Mouse (Mus musculus): ENCODE data around the gene Prkag3. TPM values are rescaled to one million over a fixed set of nuclear protein-coding genes. Genes with fewer than 3 reads are reported as not detected.

Prkag3 gene
- polyA plus RNA-seq, 1 experiment from 2014 or later = 2.3 TPM

DNA sequence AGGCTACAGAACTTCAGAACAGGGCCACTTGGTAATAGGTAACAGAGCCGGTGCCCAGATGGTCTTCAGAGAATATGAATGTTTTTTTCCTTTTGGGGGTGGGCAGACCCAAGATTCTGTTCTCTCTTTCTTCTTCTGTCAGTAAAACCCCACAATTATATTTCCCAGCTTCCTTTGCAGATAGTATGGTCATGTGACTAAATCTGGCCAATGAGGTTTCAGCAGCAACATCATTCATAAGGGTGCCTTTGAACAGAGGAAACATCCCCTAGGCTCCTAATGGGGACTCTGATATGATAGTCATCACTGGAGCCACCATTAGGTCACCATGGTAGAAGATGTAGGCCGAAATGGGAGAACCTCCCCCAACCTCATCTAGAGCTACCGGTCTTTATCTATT is 3.8 kb upstream of the Prkag3 start:
- H3K4me1 ChIP-seq = peaks cover 16% of the 10 kb centered on the region
- DNase-seq (ENCODE audit: low spot score) = no peak
- H3K36me3 ChIP-seq = no peaks in the 10 kb centered on the region
- H3K27me3 ChIP-seq (ENCODE audit: insufficient read depth, poor library complexity, severe bottlenecking) = peaks cover 17% of the 10 kb centered on the region; the same call in 1 of the 2 replicates
- H3K9me3 ChIP-seq = no peaks in the 10 kb centered on the region
- H3K4me3 ChIP-seq = no peak overlapping the region
- H3K27ac ChIP-seq = no peak overlapping the region
- 90% methylated on average over 3 of the region's 3 CpGs for WGBS

- Histone ChIP-seq H3K27me3 (ENCODE audit: insufficient read depth, poor library complexity, severe bottlenecking) (peaks cover 23% of the 10 kb centered on the region), H3K9me3 (no peaks in the 10 kb centered on the region), H3K4me1 (peaks cover 22% of the 10 kb centered on the region), H3K36me3 (no peaks in the 10 kb centered on the region), H3K27ac (no peak overlapping the region), H3K4me3 (no peak overlapping the region)
- 79% methylated on average over 8 of the region's 8 CpGs for WGBS
- DNase-seq (ENCODE audit: low spot score) = no peak
Measured at GRCm38 (mm10) chr1:74752150-74752549, 3.1 kb upstream of the Prkag3 start.

GRCm38 (mm10) chr1:74750683-74751082 is 1.7 kb upstream of the Prkag3 start:
- H3K9me3 ChIP-seq = no peaks in the 10 kb centered on the region
- H3K27ac ChIP-seq = no peak overlapping the region
- peaks cover 35% of the 10 kb centered on the region for H3K27me3 ChIP-seq (ENCODE audit: insufficient read depth, poor library complexity, severe bottlenecking)
- 79% methylated on average over 4 of the region's 4 CpGs for WGBS
- no peak for DNase-seq (ENCODE audit: low spot score)
- no peak overlapping the region for H3K4me3 ChIP-seq
- no peaks in the 10 kb centered on the region for H3K36me3 ChIP-seq
- peaks cover 23% of the 10 kb centered on the region for H3K4me1 ChIP-seq

DNA sequence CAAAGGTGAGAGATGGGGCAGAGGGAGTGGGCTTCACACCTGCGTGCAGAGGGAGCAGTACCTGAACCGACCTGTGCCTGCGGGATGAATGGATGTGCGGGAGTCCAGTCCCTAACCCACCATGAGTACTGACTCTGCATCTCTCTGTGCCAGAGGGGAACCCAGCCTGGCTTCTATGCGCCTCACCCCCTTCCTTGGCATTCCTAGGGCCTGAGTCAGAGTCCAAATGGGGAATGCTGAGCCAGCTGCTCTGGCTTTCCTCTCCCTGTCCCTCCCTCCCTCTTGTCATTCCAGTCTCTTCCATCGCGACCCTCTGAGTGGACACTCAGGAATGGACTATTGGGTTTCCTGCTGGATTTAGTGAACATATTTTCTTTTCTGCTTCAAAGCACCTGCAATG is 280 bp upstream of the Prkag3 start:
- Histone ChIP-seq H3K27ac (peak overlapping the region; percentile 87), H3K9me3 (no peaks in the 10 kb centered on the region), H3K4me3 (peak overlapping the region; percentile 54), H3K4me1 (peaks cover 23% of the 10 kb centered on the region), H3K27me3 (ENCODE audit: insufficient read depth, poor library complexity, severe bottlenecking) (peaks cover 47% of the 10 kb centered on the region), H3K36me3 (no peaks in the 10 kb centered on the region)
- WGBS = 43% methylated on average over 7 of the region's 7 CpGs
- DNase-seq (ENCODE audit: low spot score) = peak; percentile 92

- peaks cover 48% of the 10 kb centered on the region for H3K27me3 ChIP-seq (ENCODE audit: insufficient read depth, poor library complexity, severe bottlenecking)
- no peak overlapping the region for H3K4me3 ChIP-seq
- no peak overlapping the region for H3K27ac ChIP-seq
- no peaks in the 10 kb centered on the region for H3K9me3 ChIP-seq
- peaks cover 23% of the 10 kb centered on the region for H3K4me1 ChIP-seq
- 76% methylated on average over 5 of the region's 5 CpGs for WGBS
- DNase-seq (ENCODE audit: low spot score) = no peak
- H3K36me3 ChIP-seq = no peaks in the 10 kb centered on the region
Measured at GRCm38 (mm10) chr1:74747335-74747734, 1.7 kb downstream of the Prkag3 start.

- Histone ChIP-seq H3K27me3 (ENCODE audit: insufficient read depth, poor library complexity, severe bottlenecking) (peaks cover 18% of the 10 kb centered on the region), H3K36me3 (peaks cover 4% of the 10 kb centered on the region; the same call in 1 of the 2 replicates), H3K4me3 (no peak overlapping the region), H3K4me1 (peaks cover 2% of the 10 kb centered on the region; the same call in 1 of the 2 replicates), H3K9me3 (no peaks in the 10 kb centered on the region), H3K27ac (no peak overlapping the region)
- DNase-seq (ENCODE audit: low spot score) = no peak
- WGBS = 82% methylated on average over 7 of the region's 7 CpGs
Measured at GRCm38 (mm10) chr1:74740846-74741245, 8.2 kb downstream of the Prkag3 start.

DNA sequence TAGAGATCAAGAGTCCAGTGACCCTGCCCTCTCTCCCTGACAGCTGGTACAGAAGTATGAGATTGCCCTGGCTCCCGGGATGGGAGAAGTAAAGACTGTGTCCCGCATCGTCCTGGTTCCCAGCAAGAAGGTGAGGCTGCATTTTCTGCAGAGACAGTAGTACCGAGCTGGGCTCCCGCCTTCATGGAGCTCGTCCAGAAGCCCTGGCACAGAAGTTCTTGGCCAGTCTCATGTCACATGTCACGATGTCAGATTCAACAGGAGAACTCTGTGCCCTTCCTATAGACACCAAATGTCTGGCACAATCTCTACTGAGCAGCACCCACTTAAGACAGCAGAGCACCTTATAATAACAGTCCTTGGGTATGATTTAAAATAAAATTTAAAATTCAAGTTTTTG is 11.5 kb downstream of the Prkag3 start:
- H3K4me1 ChIP-seq = peaks cover 4% of the 10 kb centered on the region; the same call in 1 of the 2 replicates
- no peak overlapping the region for H3K4me3 ChIP-seq
- H3K36me3 ChIP-seq = peaks cover 4% of the 10 kb centered on the region; the same call in 1 of the 2 replicates
- peaks cover 4% of the 10 kb centered on the region; the same call in 1 of the 2 replicates for H3K27me3 ChIP-seq (ENCODE audit: insufficient read depth, poor library complexity, severe bottlenecking)
- no peaks in the 10 kb centered on the region for H3K9me3 ChIP-seq
- 88% methylated on average over 7 of the region's 7 CpGs for WGBS
- no peak for DNase-seq (ENCODE audit: low spot score)
- no peak overlapping the region for H3K27ac ChIP-seq

- Histone ChIP-seq H3K27me3 (ENCODE audit: insufficient read depth, poor library complexity, severe bottlenecking) (peaks cover 4% of the 10 kb centered on the region; the same call in 1 of the 2 replicates), H3K9me3 (no peaks in the 10 kb centered on the region), H3K36me3 (peaks cover 4% of the 10 kb centered on the region; the same call in 1 of the 2 replicates), H3K4me1 (peaks cover 4% of the 10 kb centered on the region; the same call in 1 of the 2 replicates), H3K27ac (no peak overlapping the region), H3K4me3 (no peak overlapping the region)
- WGBS = 82% methylated on average over 12 of the region's 12 CpGs
- DNase-seq (ENCODE audit: low spot score) = no peak
Measured at GRCm38 (mm10) chr1:74736977-74737376, 12.0 kb downstream of the Prkag3 start.

DNA sequence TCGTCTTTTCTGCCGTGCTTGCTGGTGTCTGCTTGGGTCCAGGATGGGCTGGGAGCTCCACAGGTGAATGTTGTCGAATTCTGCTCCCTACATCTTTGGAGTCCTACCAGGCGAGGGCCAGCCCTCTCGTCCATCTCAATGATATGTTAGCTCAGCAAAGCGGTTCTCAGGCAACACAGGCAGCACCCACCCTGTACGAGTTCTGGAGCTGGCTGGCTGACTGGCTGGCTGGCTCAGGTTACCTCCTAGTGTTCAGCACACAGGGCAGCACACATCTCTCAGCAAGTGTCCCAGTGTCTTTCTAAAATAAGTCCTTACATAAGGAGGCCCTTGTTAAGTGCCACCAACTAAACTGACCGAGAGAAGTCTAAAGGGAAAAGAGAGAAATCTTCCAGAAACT is 20.6 kb downstream of the Prkag3 start:
- DNase-seq (ENCODE audit: low spot score) = no peak
- Histone ChIP-seq H3K4me1 (0 out of 2 replicates have a peak, but pooled peaks cover 3% of the 10 kb centered on the region), H3K9me3 (no peaks in the 10 kb centered on the region), H3K36me3 (no peaks in the 10 kb centered on the region), H3K27ac (no peak overlapping the region), H3K4me3 (no peak overlapping the region), H3K27me3 (ENCODE audit: insufficient read depth, poor library complexity, severe bottlenecking) (no peaks in the 10 kb centered on the region)
- 68% methylated on average over 8 of the region's 8 CpGs for WGBS

GRCm38 (mm10) chr1:74726674-74727073 is 22.3 kb downstream of the Prkag3 start:
- no peak for DNase-seq (ENCODE audit: low spot score)
- Histone ChIP-seq H3K4me3 (no peak overlapping the region), H3K4me1 (0 out of 2 replicates have a peak, but pooled peaks cover 3% of the 10 kb centered on the region), H3K9me3 (no peaks in the 10 kb centered on the region), H3K27ac (no peak overlapping the region), H3K36me3 (no peaks in the 10 kb centered on the region), H3K27me3 (ENCODE audit: insufficient read depth, poor library complexity, severe bottlenecking) (no peaks in the 10 kb centered on the region)
- 69% methylated on average over 5 of the region's 5 CpGs for WGBS

- no peak for DNase-seq (ENCODE audit: low spot score)
- Histone ChIP-seq H3K9me3 (no peaks in the 10 kb centered on the region), H3K4me1 (0 out of 2 replicates have a peak, but pooled peaks cover 3% of the 10 kb centered on the region), H3K27me3 (ENCODE audit: insufficient read depth, poor library complexity, severe bottlenecking) (no peaks in the 10 kb centered on the region), H3K27ac (no peak overlapping the region), H3K36me3 (no peaks in the 10 kb centered on the region), H3K4me3 (no peak overlapping the region)
- 71% methylated on average over 5 of the region's 5 CpGs for WGBS
Measured at GRCm38 (mm10) chr1:74726114-74726513, 22.9 kb downstream of the Prkag3 start.

DNA sequence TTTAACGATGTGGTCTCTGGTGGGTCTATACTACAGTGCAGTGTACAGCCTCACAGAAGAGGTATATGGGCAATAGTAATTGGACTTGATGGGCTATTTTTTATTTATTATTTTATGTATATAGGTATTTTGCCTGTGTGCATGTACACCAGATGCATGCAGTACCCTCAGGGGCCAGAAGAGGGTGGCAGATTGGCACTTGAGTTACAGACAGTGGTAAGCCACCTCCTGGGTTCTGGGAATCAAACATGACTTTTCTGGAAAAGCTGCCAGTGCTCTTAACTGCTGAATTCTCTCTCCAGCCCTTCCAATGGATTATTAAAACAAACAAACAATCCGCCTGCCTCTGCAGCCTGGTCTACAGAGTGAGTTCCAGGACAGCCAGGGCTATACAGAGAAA is 25.3 kb downstream of the Prkag3 start:
- no peak for DNase-seq (ENCODE audit: low spot score)
- 67% methylated on average over 2 of the region's 2 CpGs for WGBS

GRCm38 (mm10) chr1:74721657-74722056 is 27.4 kb downstream of the Prkag3 start:
- Histone ChIP-seq H3K4me1 (no peaks in the 10 kb centered on the region), H3K9me3 (no peaks in the 10 kb centered on the region), H3K27me3 (ENCODE audit: insufficient read depth, poor library complexity, severe bottlenecking) (no peaks in the 10 kb centered on the region), H3K4me3 (no peak overlapping the region), H3K27ac (no peak overlapping the region), H3K36me3 (no peaks in the 10 kb centered on the region)
- WGBS = 76% methylated on average over 6 of the region's 6 CpGs
- DNase-seq (ENCODE audit: low spot score) = no peak

More for the DNA sequence above, 25.3 kb downstream of the Prkag3 start:
- Histone ChIP-seq H3K9me3 (no peaks in the 10 kb centered on the region), H3K27me3 (ENCODE audit: insufficient read depth, poor library complexity, severe bottlenecking) (no peaks in the 10 kb centered on the region), H3K27ac (no peak overlapping the region), H3K4me1 (0 out of 2 replicates have a peak, but pooled peaks cover 3% of the 10 kb centered on the region), H3K4me3 (no peak overlapping the region), H3K36me3 (no peaks in the 10 kb centered on the region)

DNA sequence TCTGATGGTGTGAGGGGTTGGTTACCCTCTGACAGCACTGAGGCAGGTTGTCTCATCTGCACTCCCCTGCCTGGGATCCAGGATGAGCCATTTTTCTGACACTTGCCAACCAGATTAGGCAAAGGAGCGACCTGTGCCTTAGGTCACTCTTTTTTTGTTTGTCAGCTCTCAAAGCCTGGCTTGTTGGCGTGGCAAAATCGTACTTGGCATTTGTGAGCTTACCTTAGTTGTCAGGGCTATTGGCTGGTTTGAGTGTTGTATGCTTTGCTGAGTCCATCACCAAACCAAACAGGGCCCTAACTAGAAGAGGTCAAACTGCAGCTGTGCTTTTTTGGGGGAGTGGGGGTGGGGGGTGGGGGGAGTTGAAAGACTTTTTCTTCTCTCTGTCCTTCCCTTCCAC is 29.7 kb downstream of the Prkag3 start:
- Histone ChIP-seq H3K27me3 (ENCODE audit: insufficient read depth, poor library complexity, severe bottlenecking) (no peaks in the 10 kb centered on the region), H3K4me1 (peaks cover 5% of the 10 kb centered on the region; the same call in 1 of the 2 replicates), H3K27ac (no peak overlapping the region), H3K4me3 (no peak overlapping the region), H3K9me3 (no peaks in the 10 kb centered on the region), H3K36me3 (no peaks in the 10 kb centered on the region)
- no peak for DNase-seq (ENCODE audit: low spot score)
- 68% methylated on average over 3 of the region's 3 CpGs for WGBS

Data from heart, embryonic 10.5 days (tissue).